Mouse (Mus musculus): ENCODE data around the gene Prss42. TPM values are rescaled to one million over a fixed set of nuclear protein-coding genes. Genes with fewer than 3 reads are reported as not detected.

The Prss42 gene
- polyA plus RNA-seq, 1 experiment from 2014 or later = not detected

DNA sequence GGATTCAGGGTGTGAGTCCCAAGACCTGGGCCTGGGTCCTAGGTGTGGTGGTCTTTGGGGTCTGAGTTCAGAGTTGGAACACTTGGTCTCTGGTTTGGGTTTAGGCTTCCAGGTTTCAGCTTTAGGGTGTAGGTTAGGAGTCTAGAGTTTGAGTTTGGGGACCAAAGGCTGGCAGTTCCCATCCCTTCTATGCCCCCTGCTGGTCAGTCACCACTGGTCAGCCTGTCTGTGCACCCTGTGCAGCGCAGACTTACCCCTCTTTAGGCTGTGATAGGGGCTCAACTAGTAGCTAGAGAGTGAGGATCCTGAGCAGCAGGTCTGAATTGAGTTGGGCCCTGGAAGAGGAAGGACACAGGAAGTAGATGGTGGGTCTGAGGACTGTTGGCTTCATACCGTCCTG lies 38.7 kb upstream of the Prss42 start:
- 37% methylated on average over 2 of the region's 2 CpGs for WGBS
- no peak for ATAC-seq (replicated peaks; ENCODE audit: insufficient number of reproducible peaks, low FRiP score, low TSS enrichment, low read depth)
- H3K4me2 ChIP-seq (ENCODE audit: low read depth, low read length) = no peak overlapping the region
- no peak overlapping the region for H3K4me3 ChIP-seq (ENCODE audit: low read depth, low read length)
- H3K36me3 ChIP-seq (replicated peaks; ENCODE audit: control insufficient read depth, insufficient read depth, low read depth, low read length) = no peaks in the 10 kb centered on the region
- H3K27ac ChIP-seq (replicated peaks; ENCODE audit: low read depth, low read length) = no peak overlapping the region
- H3K27me3 ChIP-seq (ENCODE audit: control insufficient read depth, insufficient read depth, low read length) = no peaks in the 10 kb centered on the region
- H3K9ac ChIP-seq (replicated peaks; ENCODE audit: low read length) = no peak overlapping the region
- H3K9me3 ChIP-seq (replicated peaks; ENCODE audit: control insufficient read depth, low read length) = no peaks in the 10 kb centered on the region
- H3K4me1 ChIP-seq (ENCODE audit: control insufficient read depth, insufficient read depth, low read length) = no peaks in the 10 kb centered on the region; the same call in 1 of the 2 replicates
- DNase-seq (ENCODE audit: low spot score) = peak; percentile 70

DNA sequence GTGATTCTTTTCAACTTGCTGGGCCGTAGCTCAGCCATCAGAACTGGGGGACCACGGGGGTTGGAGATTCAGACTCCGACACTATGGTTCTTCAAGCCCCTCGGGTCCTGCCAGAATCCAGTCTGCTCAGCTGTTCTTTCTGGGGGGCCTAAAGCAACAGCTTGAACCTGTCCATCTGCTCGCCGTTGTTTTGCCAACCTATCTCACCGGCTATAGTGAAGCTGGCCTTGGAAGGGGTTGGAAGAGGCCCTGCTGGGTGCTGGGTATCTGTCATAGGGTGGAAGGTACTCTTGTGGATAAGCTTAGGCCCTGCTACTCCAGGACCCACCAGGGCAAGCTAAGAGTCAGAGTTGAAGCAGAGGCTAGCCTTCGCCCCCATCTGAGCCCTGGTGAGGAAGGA lies 37.1 kb upstream of the Prss42 start:
- Histone ChIP-seq H3K4me2 (ENCODE audit: low read depth, low read length) (no peak overlapping the region), H3K4me3 (ENCODE audit: low read depth, low read length) (no peak overlapping the region), H3K36me3 (replicated peaks; ENCODE audit: control insufficient read depth, insufficient read depth, low read depth, low read length) (no peaks in the 10 kb centered on the region), H3K9me3 (replicated peaks; ENCODE audit: control insufficient read depth, low read length) (no peaks in the 10 kb centered on the region), H3K4me1 (ENCODE audit: control insufficient read depth, insufficient read depth, low read length) (no peaks in the 10 kb centered on the region; the same call in 1 of the 2 replicates), H3K9ac (replicated peaks; ENCODE audit: low read length) (no peak overlapping the region), H3K27me3 (ENCODE audit: control insufficient read depth, insufficient read depth, low read length) (no peaks in the 10 kb centered on the region), H3K27ac (replicated peaks; ENCODE audit: low read depth, low read length) (no peak overlapping the region)
- 77% methylated on average over 8 of the region's 8 CpGs for WGBS
- DNase-seq (ENCODE audit: low spot score) (no peak), ATAC-seq (replicated peaks; ENCODE audit: insufficient number of reproducible peaks, low FRiP score, low TSS enrichment, low read depth) (no peak)

DNA sequence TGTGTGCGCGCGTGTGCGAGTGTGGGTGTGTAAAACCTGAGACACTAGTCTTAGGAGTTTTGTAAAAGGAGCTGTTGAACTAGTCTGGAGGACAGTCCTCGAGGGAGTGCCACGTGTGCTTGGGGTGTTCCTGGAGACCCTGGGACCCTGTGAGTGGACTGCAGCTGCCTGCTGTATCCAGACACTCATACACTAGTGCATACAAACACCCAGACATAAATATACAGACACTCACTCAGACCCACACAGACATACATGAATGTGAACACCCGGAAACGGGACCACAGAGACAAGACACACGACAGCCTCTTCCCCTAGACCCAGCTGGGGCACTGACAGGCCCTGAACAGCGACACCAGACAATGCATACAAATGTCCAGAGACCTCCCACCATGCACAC lies 35.2 kb upstream of the Prss42 start:
- Histone ChIP-seq H3K9ac (replicated peaks; ENCODE audit: low read length) (no peak overlapping the region), H3K9me3 (replicated peaks; ENCODE audit: control insufficient read depth, low read length) (no peaks in the 10 kb centered on the region), H3K4me2 (ENCODE audit: low read depth, low read length) (no peak overlapping the region), H3K27ac (replicated peaks; ENCODE audit: low read depth, low read length) (no peak overlapping the region), H3K36me3 (replicated peaks; ENCODE audit: control insufficient read depth, insufficient read depth, low read depth, low read length) (no peaks in the 10 kb centered on the region), H3K4me3 (ENCODE audit: low read depth, low read length) (no peak overlapping the region), H3K27me3 (ENCODE audit: control insufficient read depth, insufficient read depth, low read length) (no peaks in the 10 kb centered on the region), H3K4me1 (ENCODE audit: control insufficient read depth, insufficient read depth, low read length) (no peaks in the 10 kb centered on the region; the same call in 1 of the 2 replicates)
- 79% methylated on average over 10 of the region's 10 CpGs for WGBS
- no peak for DNase-seq (ENCODE audit: low spot score)
- ATAC-seq (replicated peaks; ENCODE audit: insufficient number of reproducible peaks, low FRiP score, low TSS enrichment, low read depth) = no peak

DNA sequence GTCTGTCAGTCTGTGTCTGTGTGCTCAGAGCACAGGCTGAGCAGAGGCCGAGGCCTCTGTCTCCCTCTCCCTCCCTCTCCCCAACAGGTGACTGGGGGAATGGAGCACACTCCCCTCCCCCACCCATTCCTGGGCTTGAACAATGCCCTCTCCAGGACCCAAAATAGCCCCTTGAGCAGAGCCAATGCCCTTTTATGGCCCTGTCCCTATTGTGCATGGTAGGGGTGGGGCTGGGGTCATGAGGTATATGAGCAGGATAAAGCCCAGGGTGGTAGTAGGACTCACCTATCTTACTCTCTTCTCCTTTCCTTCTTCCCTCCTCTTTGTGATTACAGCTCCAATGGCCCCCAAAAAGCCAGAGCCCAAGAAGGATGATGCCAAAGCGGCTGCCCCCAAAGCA lies 34.6 kb upstream of the Prss42 start:
- ATAC-seq (replicated peaks; ENCODE audit: insufficient number of reproducible peaks, low FRiP score, low TSS enrichment, low read depth) = no peak
- H3K4me1 ChIP-seq (ENCODE audit: control insufficient read depth, insufficient read depth, low read length) = no peaks in the 10 kb centered on the region; the same call in 1 of the 2 replicates

DNA sequence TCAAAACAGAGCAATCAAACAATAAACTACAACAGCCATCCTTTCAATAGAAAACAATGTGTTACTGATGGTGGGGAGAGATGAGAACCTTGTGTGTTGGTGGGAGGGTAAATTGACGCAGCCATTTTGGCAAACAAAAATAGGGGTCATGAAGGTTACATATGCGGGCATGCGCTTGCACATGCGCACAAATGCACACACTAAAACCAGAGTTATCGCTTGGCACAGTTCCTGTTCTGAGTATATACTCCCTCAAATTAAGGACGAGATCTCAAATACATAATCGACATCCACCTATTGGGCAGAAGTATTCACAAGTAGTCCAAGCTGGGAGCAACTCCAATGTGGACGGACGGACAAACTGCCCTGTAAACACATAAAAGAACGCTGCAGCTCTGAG lies 25.6 kb upstream of the Prss42 start:
- Histone ChIP-seq H3K9ac (replicated peaks; ENCODE audit: low read length) (no peak overlapping the region), H3K4me2 (ENCODE audit: low read depth, low read length) (no peak overlapping the region), H3K36me3 (replicated peaks; ENCODE audit: control insufficient read depth, insufficient read depth, low read depth, low read length) (no peaks in the 10 kb centered on the region), H3K27ac (replicated peaks; ENCODE audit: low read depth, low read length) (no peak overlapping the region), H3K4me3 (ENCODE audit: low read depth, low read length) (no peak overlapping the region), H3K9me3 (replicated peaks; ENCODE audit: control insufficient read depth, low read length) (no peaks in the 10 kb centered on the region), H3K27me3 (ENCODE audit: control insufficient read depth, insufficient read depth, low read length) (no peaks in the 10 kb centered on the region), H3K4me1 (ENCODE audit: control insufficient read depth, insufficient read depth, low read length) (no peaks in the 10 kb centered on the region)
- no peak for ATAC-seq (replicated peaks; ENCODE audit: insufficient number of reproducible peaks, low FRiP score, low TSS enrichment, low read depth)
- 91% methylated on average over 10 of the region's 10 CpGs for WGBS
- no peak for DNase-seq (ENCODE audit: low spot score)

More for the DNA sequence above, 34.6 kb upstream of the Prss42 start:
- Histone ChIP-seq H3K9me3 (replicated peaks; ENCODE audit: control insufficient read depth, low read length) (no peaks in the 10 kb centered on the region), H3K9ac (replicated peaks; ENCODE audit: low read length) (no peak overlapping the region), H3K27me3 (ENCODE audit: control insufficient read depth, insufficient read depth, low read length) (no peaks in the 10 kb centered on the region), H3K4me2 (ENCODE audit: low read depth, low read length) (no peak overlapping the region), H3K4me3 (ENCODE audit: low read depth, low read length) (no peak overlapping the region), H3K27ac (replicated peaks; ENCODE audit: low read depth, low read length) (no peak overlapping the region), H3K36me3 (replicated peaks; ENCODE audit: control insufficient read depth, insufficient read depth, low read depth, low read length) (no peaks in the 10 kb centered on the region)
- no peak for DNase-seq (ENCODE audit: low spot score)
- WGBS = 61% methylated on average over 2 of the region's 2 CpGs

DNA sequence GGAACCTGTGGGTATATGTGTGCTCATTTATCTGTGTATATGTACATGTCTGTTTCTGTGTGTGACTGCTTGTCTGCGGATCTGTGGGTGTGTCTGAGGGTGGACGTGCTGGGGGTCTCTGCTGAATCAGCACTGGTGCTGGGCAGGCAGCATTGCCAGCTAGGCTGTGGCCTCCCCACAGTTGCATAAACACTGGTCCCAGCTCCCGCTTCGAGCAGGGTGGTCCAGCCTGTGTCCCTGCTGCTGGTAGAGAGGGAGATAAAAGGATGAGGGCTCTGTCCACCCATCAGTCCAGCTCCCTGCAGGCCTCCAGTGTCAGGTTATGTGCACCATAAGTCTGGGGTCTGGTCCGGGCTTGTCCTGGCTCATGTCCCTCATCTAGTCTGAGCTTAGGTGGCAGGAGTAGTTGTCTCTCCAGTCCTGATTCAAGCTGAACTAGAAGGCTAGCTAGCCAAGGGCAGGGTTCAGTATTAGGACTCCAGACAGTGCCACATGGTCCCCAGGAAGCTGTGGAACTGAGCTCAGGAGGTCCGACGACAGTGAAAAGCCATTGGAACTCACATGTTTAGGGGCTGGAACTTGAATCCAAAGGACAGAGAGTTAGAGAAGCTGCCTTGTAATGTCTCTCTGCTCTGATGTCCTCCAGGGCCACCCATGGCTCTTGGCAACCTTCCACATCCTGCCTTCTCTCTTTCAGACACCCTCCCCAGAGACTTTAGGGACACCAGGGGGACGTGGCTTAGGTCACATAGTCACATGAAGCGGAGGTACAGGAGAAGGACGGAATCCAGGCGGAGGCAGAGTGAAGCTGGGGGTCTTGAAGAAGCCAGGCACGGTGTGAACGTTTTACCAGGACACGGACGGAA lies 23.3 kb upstream of the Prss42 start:
- Histone ChIP-seq H3K9me3 (replicated peaks; ENCODE audit: control insufficient read depth, low read length) (no peaks in the 10 kb centered on the region), H3K4me2 (ENCODE audit: low read depth, low read length) (no peak overlapping the region), H3K36me3 (replicated peaks; ENCODE audit: control insufficient read depth, insufficient read depth, low read depth, low read length) (no peaks in the 10 kb centered on the region), H3K27me3 (ENCODE audit: control insufficient read depth, insufficient read depth, low read length) (no peaks in the 10 kb centered on the region), H3K9ac (replicated peaks; ENCODE audit: low read length) (no peak overlapping the region), H3K4me3 (ENCODE audit: low read depth, low read length) (no peak overlapping the region), H3K4me1 (ENCODE audit: control insufficient read depth, insufficient read depth, low read length) (no peaks in the 10 kb centered on the region), H3K27ac (replicated peaks; ENCODE audit: low read depth, low read length) (no peak overlapping the region)
- DNase-seq (ENCODE audit: low spot score) (no peak), ATAC-seq (replicated peaks; ENCODE audit: insufficient number of reproducible peaks, low FRiP score, low TSS enrichment, low read depth) (no peak)
- WGBS = 73% methylated on average over 15 of the region's 15 CpGs

DNA sequence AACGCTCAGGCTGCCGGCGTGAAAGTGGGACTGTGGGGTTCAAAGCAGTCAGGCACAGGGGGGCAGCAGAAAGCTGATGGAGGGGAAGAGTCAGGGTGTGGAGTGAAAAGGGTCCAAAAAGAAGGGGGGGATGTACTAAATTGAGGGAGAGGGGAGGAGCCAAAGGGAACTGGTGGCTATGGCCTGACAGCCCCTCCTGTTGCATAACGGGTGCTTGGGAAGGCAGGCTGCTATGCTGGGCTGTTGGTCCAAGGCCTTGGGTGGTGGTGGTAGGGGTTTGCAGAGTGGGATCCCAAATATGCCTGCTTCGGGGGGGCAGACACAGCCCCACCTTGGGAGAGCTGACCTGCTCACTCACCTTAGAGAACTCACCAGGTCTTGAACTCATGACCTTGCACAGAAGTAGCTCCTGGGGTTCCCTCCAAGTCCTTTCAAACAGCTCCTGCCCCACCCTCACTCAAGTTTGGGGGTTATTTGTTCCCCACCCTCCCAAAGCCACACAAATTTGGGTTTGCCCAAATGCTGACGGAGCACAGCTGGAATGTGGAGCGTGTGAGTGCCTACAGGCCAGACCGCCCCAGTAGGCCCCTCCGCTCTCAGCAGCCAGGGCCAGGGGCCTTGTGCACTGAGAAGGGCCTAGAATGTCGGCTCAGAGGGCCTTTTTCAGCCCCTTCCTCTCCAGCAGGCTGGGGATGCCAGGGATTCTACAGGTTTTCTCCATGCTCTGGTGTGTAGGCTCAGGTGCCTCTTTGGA lies 22.5 kb upstream of the Prss42 start:
- no peak overlapping the region for H3K27ac ChIP-seq (replicated peaks; ENCODE audit: low read depth, low read length)
- H3K36me3 ChIP-seq (replicated peaks; ENCODE audit: control insufficient read depth, insufficient read depth, low read depth, low read length) = no peaks in the 10 kb centered on the region
- ATAC-seq (replicated peaks; ENCODE audit: insufficient number of reproducible peaks, low FRiP score, low TSS enrichment, low read depth) (no peak), DNase-seq (ENCODE audit: low spot score) (no peak)
- no peak overlapping the region; the same call in 1 of the 2 replicates for H3K9ac ChIP-seq (replicated peaks; ENCODE audit: low read length)
- no peak overlapping the region for H3K4me3 ChIP-seq (ENCODE audit: low read depth, low read length)
- no peaks in the 10 kb centered on the region for H3K9me3 ChIP-seq (replicated peaks; ENCODE audit: control insufficient read depth, low read length)
- H3K4me2 ChIP-seq (ENCODE audit: low read depth, low read length) = no peak overlapping the region
- H3K4me1 ChIP-seq (ENCODE audit: control insufficient read depth, insufficient read depth, low read length) = 0 out of 2 replicates have a peak, but pooled peaks cover 2% of the 10 kb centered on the region
- no peaks in the 10 kb centered on the region for H3K27me3 ChIP-seq (ENCODE audit: control insufficient read depth, insufficient read depth, low read length)
- 79% methylated on average over 10 of the region's 10 CpGs for WGBS

DNA sequence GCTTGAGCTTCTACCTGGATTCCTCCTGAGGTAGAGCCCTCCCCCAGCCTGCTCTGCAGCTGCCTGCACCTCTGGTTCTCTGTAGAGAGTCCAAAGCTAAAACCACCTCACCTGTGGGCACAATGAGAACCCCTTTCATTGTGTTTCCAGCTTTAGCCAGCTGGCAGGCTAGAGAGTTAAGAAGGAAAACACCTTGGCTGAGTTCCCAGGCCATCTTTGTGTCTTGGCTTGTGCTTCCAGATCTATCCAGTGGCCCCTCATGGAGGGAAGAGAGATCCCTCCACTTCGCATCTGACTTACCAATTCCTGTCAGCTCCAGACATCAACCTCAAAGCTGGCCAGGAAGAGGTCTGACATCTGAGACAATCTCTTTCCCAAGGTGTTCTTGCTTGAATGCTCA lies 19.9 kb upstream of the Prss42 start:
- no peaks in the 10 kb centered on the region for H3K9me3 ChIP-seq (replicated peaks; ENCODE audit: control insufficient read depth, low read length)
- peaks cover 3% of the 10 kb centered on the region; the same call in 1 of the 2 replicates for H3K4me1 ChIP-seq (ENCODE audit: control insufficient read depth, insufficient read depth, low read length)
- H3K36me3 ChIP-seq (replicated peaks; ENCODE audit: control insufficient read depth, insufficient read depth, low read depth, low read length) = no peaks in the 10 kb centered on the region
- no peaks in the 10 kb centered on the region for H3K27me3 ChIP-seq (ENCODE audit: control insufficient read depth, insufficient read depth, low read length)
- H3K27ac ChIP-seq (replicated peaks; ENCODE audit: low read depth, low read length) = no peak overlapping the region
- DNase-seq (ENCODE audit: low spot score) (no peak), ATAC-seq (replicated peaks; ENCODE audit: insufficient number of reproducible peaks, low FRiP score, low TSS enrichment, low read depth) (no peak)
- 80% methylated on average over 1 of the region's 1 CpGs for WGBS
- H3K4me3 ChIP-seq (ENCODE audit: low read depth, low read length) = no peak overlapping the region
- H3K4me2 ChIP-seq (ENCODE audit: low read depth, low read length) = no peak overlapping the region
- H3K9ac ChIP-seq (replicated peaks; ENCODE audit: low read length) = no peak overlapping the region
